Mouse (Mus musculus) thymus, postnatal 10 days (tissue): Measurements from ENCODE around the gene Crispld2.

ENCODE experiments used
- DNase-seq, 2 experiments: peaks; one replicate each; pipeline ENCODE4 v3.0.0; 2021; ENCODE audit warnings: low spot score in 2 of 2

Gene Crispld2

DNA sequence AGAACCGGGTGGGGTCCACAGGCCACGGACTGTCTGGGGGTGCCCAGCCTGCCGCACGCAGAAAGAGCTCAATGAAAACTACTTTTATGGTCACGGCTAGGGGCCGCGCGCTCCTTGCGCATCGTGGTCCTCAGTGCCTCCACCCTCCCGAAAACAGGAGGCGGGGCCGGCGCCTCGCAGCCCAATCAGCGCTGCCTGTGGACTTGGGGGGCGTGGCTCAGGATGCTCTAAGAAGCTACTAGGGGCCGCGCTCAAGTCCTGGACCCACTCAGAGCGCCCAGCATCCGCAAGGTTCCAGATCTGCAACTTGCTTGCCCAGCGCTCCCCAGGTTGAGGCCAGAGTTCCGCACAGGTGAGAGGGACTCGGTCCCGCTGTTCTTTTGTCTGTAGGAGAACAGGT lies at the start of gene Crispld2:
Gene Crispld2, plus strand, starts transcription at position 190 of the 400 bp plus-strand sequence.
- DNase-seq = peak; percentile 83 to 87

DNA sequence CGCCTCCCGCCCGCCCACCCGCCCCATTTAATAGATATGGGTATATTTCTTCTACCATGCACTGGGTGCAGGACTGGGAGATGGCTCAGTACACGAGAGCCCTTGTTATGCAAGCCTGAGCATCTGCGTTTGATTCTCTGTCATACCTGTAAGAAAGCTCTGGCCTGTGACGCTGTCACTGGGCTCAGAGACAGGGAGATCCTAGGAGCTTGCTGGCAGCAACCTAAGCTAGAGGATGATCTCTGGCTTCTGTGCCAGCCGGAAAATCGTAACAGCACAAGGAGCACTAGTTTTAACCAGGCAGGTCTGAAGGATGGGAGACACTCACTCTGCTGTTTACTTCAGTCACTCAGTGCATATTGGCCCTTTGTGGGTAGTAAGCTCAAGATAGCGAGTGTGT lies 48.6 kb upstream of the Crispld2 start:
- DNase-seq = no peak

GRCm38 (mm10) chr8:119944096-119944811 lies 48.0 kb upstream of the Crispld2 start:
- DNase-seq = peak; percentile 50 to 77

DNA sequence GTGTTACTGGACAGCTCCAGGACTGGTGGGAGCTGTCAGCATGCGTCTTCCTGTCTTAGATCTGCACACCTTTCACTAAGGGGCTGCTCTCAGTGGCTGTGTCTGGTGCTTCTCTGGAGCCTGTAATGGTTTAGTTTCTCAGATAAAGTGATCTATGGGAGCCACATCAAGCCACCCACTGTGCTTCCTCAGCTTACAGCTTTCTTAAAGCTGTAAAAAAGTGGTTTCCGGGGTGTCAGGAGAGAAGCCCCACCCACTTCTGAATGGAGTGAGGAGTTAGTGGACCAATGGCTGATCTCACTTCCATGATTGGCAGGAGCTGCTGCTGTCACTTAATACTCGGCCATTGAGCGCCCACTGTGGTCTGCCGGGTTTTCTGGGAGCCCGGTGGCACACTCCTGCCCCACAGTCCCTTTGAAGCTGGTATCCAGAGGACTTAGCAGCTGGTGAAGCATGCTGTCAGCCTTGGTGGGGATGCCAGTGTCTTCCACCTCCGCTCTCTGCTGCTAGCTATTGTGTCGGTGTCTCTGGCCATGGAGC lies 45.8 kb upstream of the Crispld2 start:
- DNase-seq = peak; percentile 12 to 18

- DNase-seq = no peak
These were observed 44.6 kb upstream of the Crispld2 start for GRCm38 (mm10) chr8:119947653-119948052.

GRCm38 (mm10) chr8:119948340-119948739 lies 43.9 kb upstream of the Crispld2 start:
- no peak for DNase-seq

DNA sequence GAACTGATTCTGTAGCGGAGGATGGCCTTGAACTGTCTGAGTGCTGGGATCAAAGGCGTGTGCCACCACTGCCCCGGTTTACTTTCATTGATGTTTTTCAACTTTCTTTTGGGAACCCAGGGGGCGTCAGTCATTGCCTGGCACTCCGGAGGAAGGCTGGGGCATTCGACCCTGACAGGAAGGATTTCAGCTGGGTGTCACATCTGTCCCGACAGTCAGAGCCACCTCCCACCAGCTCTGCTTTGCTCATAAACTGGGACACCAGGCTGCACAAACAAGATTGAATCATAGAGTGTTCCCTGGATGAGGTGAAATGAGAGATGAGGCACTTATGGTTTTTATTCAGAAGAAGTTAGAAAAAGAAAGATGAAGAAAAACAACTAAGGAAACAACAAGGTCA lies 40.0 kb upstream of the Crispld2 start:
- DNase-seq = no peak

GRCm38 (mm10) chr8:119952747-119953146 lies 39.5 kb upstream of the Crispld2 start:
- no peak for DNase-seq

GRCm38 (mm10) chr8:119955333-119955732 lies 36.9 kb upstream of the Crispld2 start:
- DNase-seq = no peak

- DNase-seq = no peak
These were observed 34.2 kb upstream of the Crispld2 start for GRCm38 (mm10) chr8:119958076-119958475.

GRCm38 (mm10) chr8:119960531-119961104 lies 31.6 kb upstream of the Crispld2 start:
- no peak for DNase-seq

DNA sequence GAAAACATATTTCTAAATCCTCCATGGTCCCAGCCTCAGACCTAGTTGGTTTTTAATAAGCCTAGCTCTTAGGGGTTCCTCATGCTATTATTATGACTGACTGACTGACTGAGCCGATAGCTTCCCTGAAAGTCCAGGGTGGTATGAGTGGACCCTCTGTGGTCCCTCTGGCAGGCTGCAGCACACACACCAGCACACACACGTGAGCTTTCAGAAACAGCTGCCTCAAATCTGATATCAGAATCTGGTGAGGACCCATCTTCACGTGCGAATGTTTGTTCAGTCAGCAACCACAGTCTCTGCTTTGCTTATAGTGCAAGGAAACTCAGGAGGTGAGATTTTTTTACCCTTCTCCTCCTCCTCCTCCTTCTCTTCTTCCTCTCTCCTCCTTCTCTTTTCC lies 27.4 kb upstream of the Crispld2 start:
- no peak for DNase-seq

- no peak for DNase-seq
These were observed 24.8 kb upstream of the Crispld2 start for GRCm38 (mm10) chr8:119967435-119967834.

DNA sequence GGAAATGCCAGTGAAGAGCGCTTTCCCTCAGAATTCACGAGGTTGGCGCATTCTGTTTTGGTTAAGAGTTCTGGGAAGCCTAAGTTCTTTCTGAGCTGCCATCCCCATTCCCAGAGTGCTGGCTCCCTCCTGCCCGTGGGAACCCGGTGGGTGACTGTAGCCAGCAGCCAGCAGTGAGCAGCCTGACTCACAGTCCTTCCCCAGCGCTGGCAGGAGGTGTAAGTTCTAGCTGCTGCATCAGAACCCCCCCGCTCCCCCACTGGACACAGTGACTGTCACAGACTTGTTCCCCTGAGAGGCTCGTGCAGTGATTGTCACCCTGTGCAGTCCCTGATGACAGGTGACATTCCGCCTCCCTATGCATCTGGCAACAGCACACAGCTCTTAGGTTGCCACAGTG lies 22.1 kb upstream of the Crispld2 start:
- DNase-seq = no peak

GRCm38 (mm10) chr8:119972558-119972957 lies 19.7 kb upstream of the Crispld2 start:
- DNase-seq = peak; percentile 9 to 17

- no peak for DNase-seq
These were observed 13.4 kb upstream of the Crispld2 start for GRCm38 (mm10) chr8:119978770-119979381.

- no peak for DNase-seq
These were observed 11.0 kb upstream of the Crispld2 start for GRCm38 (mm10) chr8:119981253-119981652.

DNA sequence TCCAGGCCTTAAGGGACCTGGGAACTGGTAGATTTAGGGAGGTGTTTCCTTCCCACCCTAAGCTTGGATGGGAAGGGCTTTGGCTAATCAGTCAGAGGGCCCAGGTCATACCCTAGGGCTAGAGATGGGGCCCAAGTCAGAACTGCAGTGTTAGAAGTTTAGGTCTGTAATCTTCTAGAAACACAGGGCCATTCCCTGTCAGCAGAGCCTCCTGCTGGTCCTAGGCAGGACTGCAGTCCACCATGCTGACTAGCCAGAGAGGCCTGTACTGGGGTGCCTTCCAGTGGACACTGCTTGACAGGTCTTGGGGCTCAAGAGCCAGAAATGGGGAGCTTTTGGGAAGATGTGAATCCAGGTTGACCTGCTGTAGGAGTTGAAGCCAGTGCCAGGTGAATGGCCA lies 8.2 kb upstream of the Crispld2 start:
- peak in 1 of 2 experiments; percentile 33 for DNase-seq

DNA sequence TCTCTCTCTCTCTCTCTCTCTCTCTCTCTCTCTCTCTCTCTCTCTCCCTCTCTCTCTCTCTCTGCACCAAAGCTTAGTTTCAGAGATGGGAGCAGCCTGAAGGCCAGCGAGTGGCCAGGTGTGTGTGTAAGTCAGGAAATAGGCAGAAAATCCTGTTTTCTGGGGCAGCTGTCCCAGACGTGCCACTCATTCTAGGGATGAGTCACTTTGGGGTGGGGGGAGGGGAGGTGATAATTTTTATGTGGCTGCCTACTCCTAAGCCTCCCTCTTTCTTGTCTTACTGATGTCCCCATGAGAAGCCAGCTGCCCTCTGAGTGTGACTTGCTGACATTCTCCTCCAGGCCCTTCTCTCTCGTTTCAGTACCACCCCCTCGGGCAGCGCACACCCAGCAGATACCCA lies 6.1 kb upstream of the Crispld2 start:
- no peak for DNase-seq

- DNase-seq = no peak
These were observed 4.2 kb upstream of the Crispld2 start for GRCm38 (mm10) chr8:119988087-119988486.

DNA sequence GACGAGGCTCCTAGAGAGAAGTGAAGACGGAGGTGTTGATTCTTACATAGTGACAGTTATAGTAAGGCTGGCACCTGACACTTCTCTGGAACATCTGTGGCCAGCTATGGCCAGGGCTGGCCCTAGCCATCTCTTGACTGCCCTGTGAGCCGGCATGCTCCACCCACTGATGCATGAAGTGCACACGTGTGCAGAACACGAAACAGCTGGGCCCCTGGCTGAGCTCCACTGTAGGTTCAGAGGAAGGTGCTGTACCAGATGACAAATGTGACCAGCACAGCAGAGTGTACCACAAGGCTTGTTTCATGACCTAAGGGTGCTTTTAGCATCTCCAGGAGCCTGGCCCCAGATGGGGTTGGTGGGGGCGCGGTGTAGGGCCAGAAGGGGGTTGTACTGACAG lies 1.9 kb downstream of the Crispld2 start:
- DNase-seq = no peak

DNA sequence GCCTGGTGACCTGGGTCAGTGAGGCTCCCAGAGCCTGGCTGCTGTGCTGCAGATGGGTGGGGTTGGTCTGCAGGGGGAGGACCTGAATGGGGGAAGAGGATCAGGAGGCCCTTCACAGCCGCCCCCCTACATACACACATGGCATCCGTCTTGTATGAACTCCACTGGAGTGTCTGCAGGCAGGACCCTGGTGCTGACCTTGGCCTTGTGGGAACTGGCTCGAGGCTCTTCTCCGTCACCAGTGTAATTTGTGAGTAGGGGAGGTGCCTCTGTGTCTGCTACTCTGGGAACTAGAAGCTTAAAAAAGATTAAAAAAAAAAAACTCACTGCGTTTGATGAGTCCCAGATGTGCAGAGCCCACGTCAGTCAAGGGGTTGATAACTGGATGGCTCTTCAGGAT lies 2.3 kb downstream of the Crispld2 start:
- no peak for DNase-seq

DNA sequence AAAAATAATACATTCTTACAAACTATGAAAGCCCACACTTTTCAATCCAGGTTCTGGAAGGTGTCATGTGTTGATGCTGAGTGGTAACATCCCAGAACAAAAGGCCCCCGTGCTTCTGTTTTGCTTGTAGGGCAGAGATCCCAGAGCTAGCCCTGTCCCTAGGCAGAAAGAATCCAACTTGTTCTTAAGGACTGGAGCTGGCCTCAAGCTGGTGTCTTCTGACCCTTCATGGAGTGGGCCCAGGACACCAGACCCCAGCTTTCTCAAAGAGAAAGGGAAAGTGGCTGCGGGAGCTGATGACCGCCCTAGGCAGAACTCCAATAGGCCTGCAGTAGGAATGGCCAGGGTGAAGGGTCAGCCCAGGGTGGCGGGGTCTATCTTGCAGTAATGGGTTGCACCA lies 5.0 kb downstream of the Crispld2 start:
- no peak for DNase-seq
